Mouse (Mus musculus) hindbrain, embryonic 10.5 days (tissue): ENCODE measurements around the gene Ncbp2. TPM values are rescaled to one million over a fixed set of nuclear protein-coding genes. Genes with fewer than 3 reads are reported as not detected.

Experiments
- DNase-seq: peaks from one replicate; pipeline ENCODE4 v3.0.0-alpha.2; 2017; ENCODE audit warnings: low spot score
- H3K27ac ChIP-seq: fragments of 300-500 bp; sonication (generic); 2 replicates; pipeline ENCODE4 v1.5.1; 2016; ENCODE audit warnings: mild to moderate bottlenecking, moderate library complexity
- H3K27me3 ChIP-seq: fragments of 300-500 bp; sonication (generic); 2 replicates; pipeline ENCODE4 v1.6.1; 2016; ENCODE audit warnings: mild to moderate bottlenecking; ENCODE audit not compliant: poor library complexity, insufficient read depth, severe bottlenecking
- H3K36me3 ChIP-seq: fragments of 300-500 bp; sonication (generic); 2 replicates; pipeline ENCODE4 v1.6.1; 2016; ENCODE audit warnings: mild to moderate bottlenecking, moderate library complexity
- H3K4me1 ChIP-seq: fragments of 300-500 bp; sonication (generic); replicated peaks from 2 replicates; pipeline ENCODE4 v1.6.1; 2016; ENCODE audit warnings: mild to moderate bottlenecking
- H3K4me3 ChIP-seq: fragments of 300-500 bp; sonication (generic); 2 replicates; pipeline ENCODE4 v1.5.1; 2016; ENCODE audit warnings: mild to moderate bottlenecking, moderate library complexity
- H3K9me3 ChIP-seq: fragments of 300-500 bp; sonication (generic); 2 replicates; pipeline ENCODE4 v1.6.1; 2016; ENCODE audit warnings: mild to moderate bottlenecking, moderate library complexity
- WGBS: fragments of 180-500 bp; shearing (Covaris S2); methylation state at CpG from one replicate; pipeline ENCODE4 v1.1.7; 2016; 5-methylcytosine and 5-hydroxymethylcytosine counted together
- polyA plus RNA-seq: library from polyadenylated mRNA; unstranded; fragments of >200 nt; fragmentation: Nextera tagmentation; extraction: Ambion mirVana; gene quantifications from 2 replicates; pipeline ENCODE4 v1.2.1, GENCODE M21; 2016

Ncbp2 gene
- polyA plus RNA-seq, 1 experiment from 2014 or later: 122 TPM

- Histone ChIP-seq H3K4me3 (no peak overlapping the region), H3K4me1 (peaks cover 3% of the 10 kb centered on the region), H3K36me3 (no peaks in the 10 kb centered on the region), H3K27ac (no peak overlapping the region), H3K9me3 (no peaks in the 10 kb centered on the region), H3K27me3 (peaks cover 14% of the 10 kb centered on the region)
- 81% methylated on average over 6 of the region's 6 CpGs for WGBS
- no peak for DNase-seq
Observed at GRCm38 (mm10) chr16:31926091-31926490, 22.2 kb upstream of the Ncbp2 start.

GRCm38 (mm10) chr16:31926547-31927182 lies 21.6 kb upstream of the Ncbp2 start:
- H3K27me3 ChIP-seq: peaks cover 20% of the 10 kb centered on the region
- DNase-seq: no peak
- 86% methylated on average over 13 of the region's 13 CpGs for WGBS

GRCm38 (mm10) chr16:31927412-31927811 lies 20.9 kb upstream of the Ncbp2 start:
- Histone ChIP-seq H3K27me3 (peaks cover 27% of the 10 kb centered on the region), H3K9me3 (no peaks in the 10 kb centered on the region), H3K4me3 (no peak overlapping the region), H3K4me1 (peaks cover 16% of the 10 kb centered on the region), H3K36me3 (no peaks in the 10 kb centered on the region), H3K27ac (no peak overlapping the region)
- no peak for DNase-seq
- 91% methylated on average over 5 of the region's 5 CpGs for WGBS

More at GRCm38 (mm10) chr16:31926547-31927182, 21.6 kb upstream of the Ncbp2 start:
- H3K4me3 ChIP-seq: no peak overlapping the region
- H3K4me1 ChIP-seq: peaks cover 9% of the 10 kb centered on the region
- no peaks in the 10 kb centered on the region for H3K9me3 ChIP-seq
- no peak overlapping the region for H3K27ac ChIP-seq
- H3K36me3 ChIP-seq: no peaks in the 10 kb centered on the region

DNA sequence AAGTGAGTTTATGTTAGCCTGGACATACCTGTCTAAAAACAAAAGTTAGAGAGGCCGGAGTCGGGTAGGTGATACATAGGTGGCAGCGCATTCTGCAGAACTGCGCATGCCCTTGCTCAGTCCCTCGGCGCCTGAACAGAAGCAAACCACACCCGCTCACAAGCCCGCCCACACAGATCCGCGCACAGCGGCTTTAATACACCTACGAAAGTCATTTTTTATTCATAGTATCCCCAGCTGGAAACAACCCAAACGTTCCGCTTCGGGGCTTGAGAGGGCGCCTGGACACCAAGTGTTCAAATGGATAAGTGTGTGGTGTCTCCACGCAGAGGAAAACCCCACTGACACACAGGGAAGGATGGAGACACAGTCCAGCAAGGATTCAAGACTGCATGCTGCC lies 17.0 kb upstream of the Ncbp2 start:
- WGBS: 57% methylated on average over 17 of the region's 17 CpGs
- H3K27ac ChIP-seq: peak overlapping the region; percentile 89
- H3K9me3 ChIP-seq: no peaks in the 10 kb centered on the region
- H3K4me1 ChIP-seq: peaks cover 49% of the 10 kb centered on the region
- peaks cover 62% of the 10 kb centered on the region for H3K27me3 ChIP-seq
- no peak overlapping the region for H3K4me3 ChIP-seq
- DNase-seq: no peak
- H3K36me3 ChIP-seq: no peaks in the 10 kb centered on the region

- 25% methylated on average over 5 of the region's 5 CpGs for WGBS
- peak; percentile 34 for DNase-seq
- no peak overlapping the region for H3K4me3 ChIP-seq
- no peaks in the 10 kb centered on the region for H3K9me3 ChIP-seq
- peak overlapping the region; percentile 89 for H3K27ac ChIP-seq
- H3K36me3 ChIP-seq: no peaks in the 10 kb centered on the region
- peaks cover 49% of the 10 kb centered on the region for H3K4me1 ChIP-seq
- peaks cover 70% of the 10 kb centered on the region for H3K27me3 ChIP-seq
Observed at GRCm38 (mm10) chr16:31932255-31932654, 16.1 kb upstream of the Ncbp2 start.

GRCm38 (mm10) chr16:31932840-31933697 lies 15.2 kb upstream of the Ncbp2 start:
- Histone ChIP-seq H3K27ac (peak overlapping the region; percentile 89), H3K4me1 (peaks cover 49% of the 10 kb centered on the region), H3K4me3 (peak overlapping the region; percentile 56), H3K27me3 (peaks cover 70% of the 10 kb centered on the region), H3K36me3 (no peaks in the 10 kb centered on the region), H3K9me3 (no peaks in the 10 kb centered on the region)
- DNase-seq: peak; percentile 92
- WGBS: under 1% methylated on average over 50 of the region's 50 CpGs

GRCm38 (mm10) chr16:31933751-31934549 lies 14.4 kb upstream of the Ncbp2 start, which contains the start of gene Pigz:
Gene Pigz, plus strand, starts transcription at chr16:31933851.
- 5% methylated on average over 42 of the region's 42 CpGs for WGBS
- H3K4me1 ChIP-seq: peaks cover 49% of the 10 kb centered on the region
- H3K27me3 ChIP-seq: peaks cover 70% of the 10 kb centered on the region
- peak; percentile 59 for DNase-seq
- peak within 1 kb of the TSS; percentile 56 for H3K4me3 ChIP-seq
- H3K9me3 ChIP-seq: no peaks in the 10 kb centered on the region
- H3K27ac ChIP-seq: peak within 1 kb of the TSS; percentile 89
- no peaks in the 10 kb centered on the region for H3K36me3 ChIP-seq

DNA sequence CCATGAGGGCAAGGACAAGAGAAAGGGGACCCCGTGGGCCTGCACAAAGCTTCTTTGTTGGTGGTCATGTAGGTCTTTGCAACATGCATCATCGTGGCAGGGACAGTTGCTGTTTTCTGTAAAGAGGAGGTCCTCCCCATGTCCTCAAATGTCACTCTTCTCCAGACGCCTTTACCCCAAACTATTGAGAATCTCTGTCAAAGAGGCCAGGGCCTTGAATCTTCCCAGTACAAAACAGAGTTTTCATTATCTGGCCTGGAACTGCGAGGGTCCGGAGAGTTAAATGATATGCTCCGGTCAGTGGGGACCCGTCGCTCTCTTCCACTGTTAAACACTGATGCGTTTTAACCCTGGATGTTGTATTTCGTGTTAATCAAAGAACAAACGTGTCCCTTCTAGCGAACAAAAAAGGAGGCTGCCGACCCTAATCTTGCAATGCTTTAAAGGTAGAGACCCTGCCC lies 13.7 kb upstream of the Ncbp2 start:
- Histone ChIP-seq H3K4me1 (peaks cover 49% of the 10 kb centered on the region), H3K4me3 (peak overlapping the region; percentile 56), H3K27me3 (peaks cover 70% of the 10 kb centered on the region), H3K36me3 (no peaks in the 10 kb centered on the region), H3K9me3 (no peaks in the 10 kb centered on the region), H3K27ac (peak overlapping the region; percentile 89)
- 12% methylated on average over 13 of the region's 13 CpGs for WGBS
- peak; percentile 42 for DNase-seq

- WGBS: 4% methylated on average over 36 of the region's 36 CpGs
- H3K36me3 ChIP-seq: no peaks in the 10 kb centered on the region
- no peaks in the 10 kb centered on the region for H3K9me3 ChIP-seq
- peak overlapping the region; percentile 56 for H3K4me3 ChIP-seq
- peaks cover 49% of the 10 kb centered on the region for H3K4me1 ChIP-seq
- DNase-seq: peak; percentile 53
- H3K27me3 ChIP-seq: peaks cover 63% of the 10 kb centered on the region
- peak overlapping the region; percentile 89 for H3K27ac ChIP-seq
Observed at GRCm38 (mm10) chr16:31935091-31935979, 13.0 kb upstream of the Ncbp2 start.

- Histone ChIP-seq H3K36me3 (no peaks in the 10 kb centered on the region), H3K4me3 (no peak overlapping the region), H3K9me3 (no peaks in the 10 kb centered on the region), H3K27ac (no peak overlapping the region), H3K4me1 (peaks cover 41% of the 10 kb centered on the region), H3K27me3 (peaks cover 51% of the 10 kb centered on the region)
- WGBS: 86% methylated on average over 4 of the region's 4 CpGs
- DNase-seq: no peak
Observed at GRCm38 (mm10) chr16:31936568-31936967, 11.7 kb upstream of the Ncbp2 start.

DNA sequence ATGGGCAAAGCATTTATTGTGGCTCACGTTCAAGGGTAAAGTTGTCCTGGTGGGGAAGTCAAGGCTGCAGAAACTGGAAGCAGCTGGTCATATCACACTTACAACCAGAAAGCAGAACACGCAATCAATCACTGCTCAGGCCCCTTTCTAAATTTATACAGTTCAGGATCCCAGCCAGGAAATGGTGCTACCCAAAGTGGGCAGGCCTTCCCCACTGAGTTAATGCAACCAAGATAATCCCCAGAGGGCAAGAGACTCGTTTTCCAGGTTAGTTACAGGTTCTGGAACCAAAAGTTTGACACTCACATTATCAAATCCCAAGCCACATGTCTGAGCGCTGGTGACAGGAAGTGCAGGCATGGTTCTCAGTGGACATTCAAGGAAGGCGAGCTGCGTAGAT lies 9.5 kb upstream of the Ncbp2 start:
- no peak for DNase-seq
- Histone ChIP-seq H3K27ac (no peak overlapping the region), H3K36me3 (no peaks in the 10 kb centered on the region), H3K4me1 (peaks cover 18% of the 10 kb centered on the region), H3K9me3 (no peaks in the 10 kb centered on the region), H3K4me3 (no peak overlapping the region), H3K27me3 (peaks cover 33% of the 10 kb centered on the region)
- 71% methylated on average over 6 of the region's 6 CpGs for WGBS

- peaks cover 13% of the 10 kb centered on the region for H3K36me3 ChIP-seq
- H3K4me3 ChIP-seq: no peak overlapping the region
Observed at GRCm38 (mm10) chr16:31940586-31940985, 7.7 kb upstream of the Ncbp2 start.

More at GRCm38 (mm10) chr16:31940586-31940985, 7.7 kb upstream of the Ncbp2 start:
- no peak for DNase-seq
- Histone ChIP-seq H3K9me3 (no peaks in the 10 kb centered on the region), H3K27me3 (peaks cover 16% of the 10 kb centered on the region), H3K27ac (no peak overlapping the region), H3K4me1 (peaks cover 13% of the 10 kb centered on the region)
- 67% methylated on average over 2 of the region's 2 CpGs for WGBS
